Mouse (Mus musculus): ENCODE data around the gene Zfp599. TPM values are rescaled to one million over a fixed set of nuclear protein-coding genes. Genes with fewer than 3 reads are reported as not detected.
"Not testable (repeated sequence)": the region's sequence is repeated elsewhere in the genome, so short reads cannot be mapped to it uniquely, and the experiment has no call there.

The Zfp599 gene
- 9.2 and 9.6 TPM in 2 replicates for polyA plus RNA-seq (2015; fragmentation: Nextera tagmentation; extraction: Ambion mirVana)

- peak within 1 kb of the TSS; percentile 89 for H3K9ac ChIP-seq
- peaks cover 16% of the 10 kb centered on the region for H3K9me3 ChIP-seq
- H3K27ac ChIP-seq: peak within 1 kb of the TSS; percentile 73; the same call in 1 of the 2 replicates
- peaks cover 34% of the 10 kb centered on the region for H3K36me3 ChIP-seq
- WGBS: under 1% methylated on average over 35 of the region's 35 CpGs
- peak; percentile 97 for ATAC-seq (ENCODE audit: low FRiP score, low read depth)
- H3K27me3 ChIP-seq: no peaks in the 10 kb centered on the region
- peak within 1 kb of the TSS; percentile 67 for H3K4me2 ChIP-seq (replicated peaks)
- H3K4me1 ChIP-seq: no peaks in the 10 kb centered on the region
- peak within 1 kb of the TSS; percentile 81 for H3K4me3 ChIP-seq
Measured at GRCm38 (mm10) chr9:22259184-22260091, at the start of gene Zfp599. Gene Zfp599 (minus strand): TSS chr9:22259895.

GRCm38 (mm10) chr9:22307920-22308262 lies 48.2 kb upstream of the Zfp599 start:
- H3K9me3 ChIP-seq: peaks cover 13% of the 10 kb centered on the region; the same call in 1 of the 2 replicates
- H3K27ac ChIP-seq: peak overlapping the region; percentile 52; the same call in 1 of the 2 replicates
- peak overlapping the region; percentile 93 for H3K4me3 ChIP-seq
- peak; percentile 41; the same call in 1 of the 2 replicates for ATAC-seq (ENCODE audit: low FRiP score, low read depth)
- 18% methylated on average over 9 of the region's 9 CpGs for WGBS
- peaks cover 25% of the 10 kb centered on the region for H3K36me3 ChIP-seq
- H3K27me3 ChIP-seq, H3K4me1 ChIP-seq: not testable (repeated sequence)
- peak overlapping the region; percentile 99 for H3K9ac ChIP-seq
- peak overlapping the region; percentile 77 for H3K4me2 ChIP-seq (replicated peaks)

GRCm38 (mm10) chr9:22307156-22307919 lies 47.6 kb upstream of the Zfp599 start, which contains the start of gene Zfp810:
Gene Zfp810 (minus strand): TSS chr9:22307648.
- peak within 1 kb of the TSS; percentile 99 for H3K9ac ChIP-seq
- ATAC-seq (ENCODE audit: low FRiP score, low read depth): peak; percentile 99
- H3K36me3 ChIP-seq: peaks cover 30% of the 10 kb centered on the region
- H3K4me2 ChIP-seq (replicated peaks): peak within 1 kb of the TSS; percentile 77
- H3K4me3 ChIP-seq: peak within 1 kb of the TSS; percentile 93
- 1% methylated on average over 46 of the region's 56 CpGs for WGBS
- peaks cover 13% of the 10 kb centered on the region; the same call in 1 of the 2 replicates for H3K9me3 ChIP-seq
- peak within 1 kb of the TSS; percentile 73 for H3K27ac ChIP-seq
- H3K4me1 ChIP-seq: peaks cover 9% of the 10 kb centered on the region
- no peaks in the 10 kb centered on the region for H3K27me3 ChIP-seq

- 14% methylated on average over 6 of the region's 6 CpGs for WGBS
- Histone ChIP-seq H3K9me3 (peaks cover 13% of the 10 kb centered on the region; the same call in 1 of the 2 replicates), H3K4me1 (peaks cover 9% of the 10 kb centered on the region), H3K4me2 (replicated peaks) (peak overlapping the region; percentile 77), H3K4me3 (peak overlapping the region; percentile 93), H3K27me3 (no peaks in the 10 kb centered on the region), H3K9ac (peak overlapping the region; percentile 99), H3K27ac (peak overlapping the region; percentile 73), H3K36me3 (peaks cover 36% of the 10 kb centered on the region)
- ATAC-seq (ENCODE audit: low FRiP score, low read depth): no peak
Measured at GRCm38 (mm10) chr9:22306726-22307125, 47.0 kb upstream of the Zfp599 start.

- Histone ChIP-seq H3K4me3 (no peak overlapping the region), H3K27me3 (no peaks in the 10 kb centered on the region), H3K36me3 (peaks cover 80% of the 10 kb centered on the region), H3K4me2 (replicated peaks) (no peak overlapping the region), H3K9me3 (peaks cover 9% of the 10 kb centered on the region; the same call in 1 of the 2 replicates), H3K4me1 (peaks cover 9% of the 10 kb centered on the region), H3K9ac (no peak overlapping the region), H3K27ac (no peak overlapping the region)
- no peak for ATAC-seq (ENCODE audit: low FRiP score, low read depth)
- 100% methylated on average over 1 of the region's 1 CpGs for WGBS
Measured at GRCm38 (mm10) chr9:22302199-22302598, 42.5 kb upstream of the Zfp599 start.

GRCm38 (mm10) chr9:22278733-22279132 lies 19.0 kb upstream of the Zfp599 start:
- H3K4me3 ChIP-seq: no peak overlapping the region
- no peak overlapping the region for H3K4me2 ChIP-seq (replicated peaks)
- no peak overlapping the region for H3K27ac ChIP-seq
- no peaks in the 10 kb centered on the region for H3K27me3 ChIP-seq
- no peaks in the 10 kb centered on the region for H3K4me1 ChIP-seq
- no peak overlapping the region for H3K9ac ChIP-seq
- H3K36me3 ChIP-seq: peaks cover 91% of the 10 kb centered on the region
- peaks cover 81% of the 10 kb centered on the region for H3K9me3 ChIP-seq
- no peak for ATAC-seq (ENCODE audit: low FRiP score, low read depth)
- 99% methylated on average over 4 of the region's 4 CpGs for WGBS

- Histone ChIP-seq H3K27ac (no peak overlapping the region), H3K9ac (no peak overlapping the region), H3K27me3 (no peaks in the 10 kb centered on the region), H3K4me1 (no peaks in the 10 kb centered on the region), H3K9me3 (peaks cover 33% of the 10 kb centered on the region; the same call in 1 of the 2 replicates), H3K4me3 (no peak overlapping the region), H3K4me2 (replicated peaks) (no peak overlapping the region), H3K36me3 (peaks cover 9% of the 10 kb centered on the region)
- ATAC-seq (ENCODE audit: low FRiP score, low read depth): no peak
- 97% methylated on average over 1 of the region's 1 CpGs for WGBS
Measured at GRCm38 (mm10) chr9:22268886-22269285, 9.2 kb upstream of the Zfp599 start.

- H3K27me3 ChIP-seq: no peaks in the 10 kb centered on the region
- H3K36me3 ChIP-seq: peaks cover 5% of the 10 kb centered on the region
- 0 out of 2 replicates have a peak, but pooled peaks cover 8% of the 10 kb centered on the region for H3K9me3 ChIP-seq
Measured at GRCm38 (mm10) chr9:22262611-22263010, 2.9 kb upstream of the Zfp599 start.

GRCm38 (mm10) chr9:22261594-22261993 lies 1.9 kb upstream of the Zfp599 start:
- 90% methylated on average over 1 of the region's 1 CpGs for WGBS
- Histone ChIP-seq H3K27ac (no peak overlapping the region), H3K36me3 (peaks cover 14% of the 10 kb centered on the region), H3K4me2 (replicated peaks) (no peak overlapping the region), H3K9ac (no peak overlapping the region), H3K9me3 (0 out of 2 replicates have a peak, but pooled peaks cover 3% of the 10 kb centered on the region), H3K27me3 (no peaks in the 10 kb centered on the region), H3K4me1 (no peaks in the 10 kb centered on the region), H3K4me3 (no peak overlapping the region)
- no peak for ATAC-seq (ENCODE audit: low FRiP score, low read depth)

More at GRCm38 (mm10) chr9:22262611-22263010, 2.9 kb upstream of the Zfp599 start:
- Histone ChIP-seq H3K4me2 (replicated peaks) (no peak overlapping the region), H3K9ac (no peak overlapping the region), H3K4me3 (no peak overlapping the region), H3K27ac (no peak overlapping the region), H3K4me1 (no peaks in the 10 kb centered on the region)
- 86% methylated on average over 10 of the region's 10 CpGs for WGBS
- ATAC-seq (ENCODE audit: low FRiP score, low read depth): no peak

- no peak for ATAC-seq (ENCODE audit: low FRiP score, low read depth)
- H3K9ac ChIP-seq: no peak overlapping the region
- peaks cover 15% of the 10 kb centered on the region for H3K9me3 ChIP-seq
- WGBS: 23% methylated on average over 3 of the region's 3 CpGs
- peaks cover 29% of the 10 kb centered on the region for H3K36me3 ChIP-seq
- no peak overlapping the region for H3K27ac ChIP-seq
- peak overlapping the region; percentile 81 for H3K4me3 ChIP-seq
- H3K4me1 ChIP-seq: no peaks in the 10 kb centered on the region
- H3K27me3 ChIP-seq: no peaks in the 10 kb centered on the region
- H3K4me2 ChIP-seq (replicated peaks): peak overlapping the region; percentile 67
Measured at GRCm38 (mm10) chr9:22260092-22260422, 362 bp upstream of the Zfp599 start.

GRCm38 (mm10) chr9:22258784-22259183 lies 911 bp downstream of the Zfp599 start:
- no peak for ATAC-seq (ENCODE audit: low FRiP score, low read depth)
- 85% methylated on average over 8 of the region's 8 CpGs for WGBS

GRCm38 (mm10) chr9:22256579-22256978 lies 3.1 kb downstream of the Zfp599 start:
- no peak overlapping the region for H3K4me3 ChIP-seq
- H3K9ac ChIP-seq: no peak overlapping the region
- no peaks in the 10 kb centered on the region for H3K4me1 ChIP-seq
- H3K27me3 ChIP-seq: no peaks in the 10 kb centered on the region
- H3K9me3 ChIP-seq: peaks cover 29% of the 10 kb centered on the region
- ATAC-seq (ENCODE audit: low FRiP score, low read depth): no peak
- H3K36me3 ChIP-seq: peaks cover 60% of the 10 kb centered on the region
- WGBS: 95% methylated on average over 4 of the region's 4 CpGs
- no peak overlapping the region for H3K27ac ChIP-seq
- H3K4me2 ChIP-seq (replicated peaks): no peak overlapping the region

More at GRCm38 (mm10) chr9:22258784-22259183, 911 bp downstream of the Zfp599 start:
- Histone ChIP-seq H3K36me3 (peaks cover 41% of the 10 kb centered on the region), H3K4me3 (peak overlapping the region; percentile 81), H3K27ac (0 out of 2 replicates have a peak overlapping the region, but pooled peaks have one; percentile 73), H3K4me1 (no peaks in the 10 kb centered on the region), H3K4me2 (replicated peaks) (peak overlapping the region; percentile 67), H3K27me3 (no peaks in the 10 kb centered on the region), H3K9me3 (peaks cover 20% of the 10 kb centered on the region), H3K9ac (peak overlapping the region; percentile 89)

All from limb, embryonic 13.5 days (tissue).